Mouse (Mus musculus) left cerebral cortex, postnatal 14 days (tissue): ENCODE results near the gene Cry1. TPM values are rescaled to one million over a fixed set of nuclear protein-coding genes. Genes with fewer than 3 reads are reported as not detected.

Experiments
- DNase-seq, 2 experiments: peaks; one replicate each; pipeline ENCODE4 v3.0.0; 2021 to 2022; ENCODE audit warnings: low spot score in 2 of 2, mixed read lengths in 1 of 2
- intact Hi-C: fragments of 180-260 bp; cut with DNase I; formaldehyde crosslinking; loops from one replicate; pipeline ENCODE4 v1.15.1; 2025
- long read RNA-seq, 2 experiments: library from polyadenylated mRNA; stranded (forward); transcript quantifications; one replicate each; pipeline ENCODE4 v2.0.0; 2021
- total RNA-seq, 2 experiments: library from RNA; stranded (reverse); gene quantifications; 2 replicates each; pipeline ENCODE4 v1.2.3; 2021

The Cry1 gene
- total RNA-seq: 10 to 100 TPM; 15.0 to 18.6 TPM
- long read RNA-seq, experiment 1, transcript Cry1-201 (13 exons, 3,026 nt): major isoform, 59 of 63 reads
- long read RNA-seq, experiment 1, partial matches to known transcripts: 2 of 63 reads
- long read RNA-seq, experiment 1, other reads (novel, unspliced or antisense): 2 of 63 reads
- long read RNA-seq, experiment 2, transcript Cry1-201 (13 exons, 3,026 nt): major isoform, 44 of 47 reads
- long read RNA-seq, experiment 2, partial matches to known transcripts: 1 of 47 reads
- long read RNA-seq, experiment 2, other reads (novel, unspliced or antisense): 2 of 47 reads

GRCm38 (mm10) chr10:85184964-85185608 lies at the start of gene Cry1:
TSS of gene Cry1 (minus strand) at chr10:85185064.
- intact Hi-C loops: no loop called here

GRCm38 (mm10) chr10:85221771-85222050 lies 36.8 kb upstream of the Cry1 start:
- intact Hi-C loops: loop anchor here (1.0 to 10.0 kb wide), 4 partner anchors 166 to 653 kb away; partner anchors contain the start of gene Btbd11
- DNase-seq: peak in 1 of 2 experiments; percentile 23

More at GRCm38 (mm10) chr10:85184964-85185608, at the start of gene Cry1:
- DNase-seq: peak; percentile 97

GRCm38 (mm10) chr10:85220918-85221770 lies 36.3 kb upstream of the Cry1 start:
- DNase-seq: peak; percentile 90 to 96
- intact Hi-C loops: loop anchor here (1.0 to 10.0 kb wide), 4 partner anchors 166 to 654 kb away; partner anchors contain the start of gene Btbd11

GRCm38 (mm10) chr10:85214847-85215246 lies 30.0 kb upstream of the Cry1 start:
- DNase-seq: peak; percentile 29 to 36

GRCm38 (mm10) chr10:85211673-85212072 lies 26.8 kb upstream of the Cry1 start:
- DNase-seq: no peak
- intact Hi-C loops: no loop called here

More at GRCm38 (mm10) chr10:85214847-85215246, 30.0 kb upstream of the Cry1 start:
- intact Hi-C loops: no loop called here

GRCm38 (mm10) chr10:85210125-85210524 lies 25.3 kb upstream of the Cry1 start:
- DNase-seq: no peak
- intact Hi-C loops: no loop called here

- intact Hi-C loops: no loop called here
- no peak for DNase-seq
Observed at GRCm38 (mm10) chr10:85209119-85209605, 24.3 kb upstream of the Cry1 start.

GRCm38 (mm10) chr10:85205316-85205715 lies 20.5 kb upstream of the Cry1 start:
- DNase-seq: no peak
- intact Hi-C loops: no loop called here

GRCm38 (mm10) chr10:85204255-85204855 lies 19.5 kb upstream of the Cry1 start:
- intact Hi-C loops: no loop called here
- DNase-seq: no peak

- DNase-seq: no peak
- intact Hi-C loops: no loop called here
Observed at GRCm38 (mm10) chr10:85194528-85194927, 9.7 kb upstream of the Cry1 start.

GRCm38 (mm10) chr10:85193321-85193720 lies 8.5 kb upstream of the Cry1 start:
- DNase-seq: no peak
- intact Hi-C loops: no loop called here

GRCm38 (mm10) chr10:85190652-85191051 lies 5.8 kb upstream of the Cry1 start:
- intact Hi-C loops: no loop called here
- peak in 1 of 2 experiments; percentile 35 for DNase-seq

GRCm38 (mm10) chr10:85189966-85190365 lies 5.1 kb upstream of the Cry1 start:
- DNase-seq: no peak
- intact Hi-C loops: no loop called here

- intact Hi-C loops: no loop called here
- no peak for DNase-seq
Observed at GRCm38 (mm10) chr10:85186499-85186794, 1.6 kb upstream of the Cry1 start.

- DNase-seq: no peak
- intact Hi-C loops: no loop called here
Observed at GRCm38 (mm10) chr10:85185639-85186498, 1.0 kb upstream of the Cry1 start.

GRCm38 (mm10) chr10:85184201-85184963 lies 482 bp downstream of the Cry1 start:
- DNase-seq: peak; percentile 40 to 44
- intact Hi-C loops: no loop called here

- intact Hi-C loops: no loop called here
Observed at GRCm38 (mm10) chr10:85183619-85184018, 1.2 kb downstream of the Cry1 start.

GRCm38 (mm10) chr10:85182766-85183165 lies 2.1 kb downstream of the Cry1 start:
- no peak for DNase-seq
- intact Hi-C loops: no loop called here

More at GRCm38 (mm10) chr10:85183619-85184018, 1.2 kb downstream of the Cry1 start:
- peak in 1 of 2 experiments; percentile 84 for DNase-seq
